Mouse (Mus musculus) retina, embryonic 14.5 days (tissue): ENCODE measurements around the gene Ephb4.

ENCODE experiments used
- DNase-seq: peaks from one replicate; pipeline ENCODE4 v3.0.0-alpha.2; 2015; ENCODE audit warnings: low spot score

Gene Ephb4

GRCm38 (mm10) chr5:137349384-137350204, at the start of gene Ephb4:
TSS of gene Ephb4 (plus strand) at chr5:137350109.
- peak; percentile 87 for DNase-seq

DNA sequence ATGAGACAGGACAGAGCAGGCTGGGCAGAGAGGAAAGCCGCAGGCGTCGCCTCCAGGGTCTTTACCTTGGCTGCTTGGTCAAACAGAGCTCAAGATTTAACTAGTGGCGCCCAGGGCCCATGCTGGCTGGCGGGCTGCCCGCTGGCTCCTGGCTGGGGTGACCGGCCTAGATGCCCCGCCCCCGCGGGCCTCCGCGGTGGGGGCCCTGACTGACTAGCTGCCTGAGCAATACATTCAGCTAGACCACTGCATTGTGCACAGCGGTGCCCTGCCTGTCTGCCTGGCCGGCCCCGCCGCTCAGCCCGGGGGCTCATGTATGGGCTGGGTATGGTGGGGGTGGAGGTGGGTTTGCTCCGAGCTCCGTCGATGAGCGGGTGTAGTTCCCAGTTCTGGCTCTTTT, 48.7 kb upstream of the Ephb4 start:
- no peak for DNase-seq

DNA sequence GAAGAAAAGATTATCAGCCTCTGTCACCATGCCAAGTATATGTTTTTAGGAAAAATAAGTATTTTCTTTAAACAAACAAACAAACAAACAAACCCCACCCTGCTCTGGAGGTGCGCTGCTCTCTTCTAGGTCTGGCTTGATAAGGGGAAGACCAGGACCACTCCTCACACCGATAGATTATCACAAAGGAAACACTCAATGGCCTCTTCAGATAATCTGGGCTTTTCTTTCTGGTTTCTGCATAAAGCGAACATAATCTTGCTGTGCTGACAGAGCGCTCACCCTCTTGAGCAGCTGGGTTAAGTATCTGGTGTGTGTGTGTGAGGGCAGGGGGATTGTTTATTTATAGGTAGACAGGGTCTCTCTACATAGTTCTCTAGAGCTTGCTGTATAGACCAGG, 46.3 kb upstream of the Ephb4 start:
- DNase-seq: no peak

GRCm38 (mm10) chr5:137304165-137304564, 45.7 kb upstream of the Ephb4 start:
- no peak for DNase-seq

DNA sequence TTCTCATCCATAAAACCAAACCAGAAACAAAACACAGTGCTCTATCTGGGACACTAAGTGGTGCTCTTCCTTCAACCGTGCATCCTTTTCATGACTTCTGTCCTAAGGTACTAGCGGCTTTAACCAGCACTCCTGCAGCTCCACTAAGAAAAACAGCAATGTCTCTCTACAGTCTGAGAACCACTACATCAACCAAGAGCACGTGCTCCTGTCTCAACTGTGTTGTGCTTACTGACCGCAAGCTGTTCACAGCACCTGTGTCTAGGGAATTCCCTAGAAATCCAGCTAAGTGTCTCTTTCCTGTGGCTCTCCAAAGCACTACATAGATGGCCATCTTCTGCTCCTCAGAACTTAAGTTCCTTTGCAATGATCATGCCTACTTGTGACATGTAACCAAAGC, 45.1 kb upstream of the Ephb4 start:
- no peak for DNase-seq

DNA sequence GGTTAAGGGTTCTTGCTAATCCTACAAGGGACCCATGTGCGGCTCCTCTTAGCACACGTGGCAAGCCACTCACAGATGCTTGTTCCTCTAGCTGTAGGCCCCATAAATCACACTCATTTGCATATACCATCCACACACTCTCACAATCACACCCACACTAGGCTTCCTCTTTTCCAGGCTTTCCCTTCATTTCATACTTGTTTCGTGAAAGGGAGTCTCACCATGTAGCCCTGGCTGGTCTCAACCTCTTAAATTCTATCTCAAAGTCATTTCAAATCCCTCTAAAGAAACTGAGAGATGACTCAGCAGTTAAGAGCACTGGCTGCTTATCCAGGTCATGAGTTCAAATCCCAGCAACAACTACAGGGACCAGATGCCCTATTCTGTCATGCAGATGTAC, 44.1 kb upstream of the Ephb4 start:
- DNase-seq: no peak

- DNase-seq: no peak
These were observed 43.4 kb upstream of the Ephb4 start for GRCm38 (mm10) chr5:137306439-137307005.

GRCm38 (mm10) chr5:137307071-137307912, 42.6 kb upstream of the Ephb4 start, which contains the start of gene Srrt:
TSS of gene Srrt (minus strand) at chr5:137307674.
- DNase-seq: peak; percentile 95

- no peak for DNase-seq
These were observed 41.6 kb upstream of the Ephb4 start for GRCm38 (mm10) chr5:137308356-137308755.

GRCm38 (mm10) chr5:137313466-137314192, 36.3 kb upstream of the Ephb4 start:
- DNase-seq: no peak

- peak; percentile 79 for DNase-seq
These were observed 35.5 kb upstream of the Ephb4 start, which contains the start of gene Trip6 for GRCm38 (mm10) chr5:137314193-137315083. TSS of gene Trip6 (minus strand) at chr5:137314404.

DNA sequence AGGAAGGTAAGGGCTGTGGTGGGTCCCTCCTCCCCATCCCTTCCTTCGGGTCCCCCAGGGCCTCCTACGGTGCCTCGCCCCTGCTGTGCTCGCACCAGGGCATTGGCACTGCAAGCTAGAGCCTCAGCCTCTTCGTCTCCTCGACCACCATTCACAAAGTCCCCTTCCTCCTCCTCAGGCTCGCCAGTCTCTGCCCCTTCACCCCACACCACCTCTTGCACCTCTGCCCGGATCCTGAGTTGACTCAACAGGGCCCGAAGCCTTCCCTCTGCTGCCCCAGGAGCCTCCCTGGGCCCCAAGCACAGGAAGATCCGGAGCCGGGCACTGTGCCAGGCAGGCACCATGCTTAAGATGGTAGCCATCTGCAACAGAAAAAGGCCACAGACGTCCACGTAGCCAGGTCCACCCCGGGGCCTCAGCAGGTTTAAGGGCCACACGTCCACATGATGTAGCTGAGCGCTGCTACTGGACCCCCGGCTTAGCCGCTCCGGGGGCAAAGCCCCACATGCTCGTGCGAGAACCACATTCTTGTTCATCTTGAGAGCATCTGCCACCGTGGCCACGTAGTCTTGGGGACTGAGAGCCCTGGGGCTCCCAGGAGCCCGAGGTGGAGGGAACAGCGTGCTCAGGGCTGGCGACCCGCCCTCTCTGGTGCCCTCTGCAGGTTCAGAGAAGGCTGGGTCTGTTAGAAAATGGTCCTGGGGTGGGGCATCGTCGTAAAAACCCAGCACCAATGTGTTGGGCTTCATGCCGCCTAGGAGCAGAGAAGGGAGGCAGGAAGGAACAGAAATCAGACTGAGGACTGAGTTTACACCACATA, 34.6 kb upstream of the Ephb4 start:
- DNase-seq: no peak

GRCm38 (mm10) chr5:137317361-137317760, 32.5 kb upstream of the Ephb4 start:
- no peak for DNase-seq

DNA sequence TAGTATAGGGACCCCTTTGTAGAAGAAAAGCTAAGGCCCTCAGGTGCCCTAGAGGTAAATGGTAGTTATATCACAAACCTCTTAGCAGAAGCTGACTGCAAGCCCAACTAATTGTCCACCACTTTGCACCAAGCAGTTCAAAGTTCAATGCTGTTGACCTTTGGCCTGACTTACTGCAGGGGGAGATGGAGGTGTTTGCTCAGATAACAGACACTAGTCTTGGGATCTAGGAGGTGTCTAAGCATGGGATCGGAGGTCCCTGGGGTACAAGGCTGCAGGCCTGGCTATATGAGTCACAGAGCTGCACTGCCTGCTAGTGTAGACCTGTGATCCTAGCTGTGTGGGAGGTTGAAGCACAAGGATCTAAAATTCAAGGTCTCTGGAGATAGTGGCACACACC, 31.3 kb upstream of the Ephb4 start:
- DNase-seq: no peak

GRCm38 (mm10) chr5:137320996-137321395, 28.9 kb upstream of the Ephb4 start:
- no peak for DNase-seq

DNA sequence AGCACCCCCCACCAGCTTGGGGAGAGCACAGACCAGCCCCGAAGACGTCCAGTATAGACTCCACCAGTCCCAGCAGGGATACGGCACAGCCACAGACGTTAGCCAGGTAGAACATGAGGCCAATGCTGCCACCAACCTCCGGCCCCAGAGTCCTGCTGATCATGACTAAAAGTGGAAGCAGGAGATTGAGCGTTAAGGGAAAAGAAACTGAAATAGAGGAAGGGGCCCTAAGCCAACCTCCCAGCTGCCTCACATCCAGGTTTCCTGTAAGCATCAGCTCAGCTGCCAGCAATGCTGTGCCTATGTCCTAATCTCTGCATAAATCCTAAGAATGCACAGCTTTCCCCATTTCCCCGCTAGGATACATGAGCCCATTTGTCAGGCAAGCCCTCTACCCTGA, 19.0 kb upstream of the Ephb4 start:
- no peak for DNase-seq

- no peak for DNase-seq
These were observed 16.9 kb upstream of the Ephb4 start for GRCm38 (mm10) chr5:137332857-137333511.

DNA sequence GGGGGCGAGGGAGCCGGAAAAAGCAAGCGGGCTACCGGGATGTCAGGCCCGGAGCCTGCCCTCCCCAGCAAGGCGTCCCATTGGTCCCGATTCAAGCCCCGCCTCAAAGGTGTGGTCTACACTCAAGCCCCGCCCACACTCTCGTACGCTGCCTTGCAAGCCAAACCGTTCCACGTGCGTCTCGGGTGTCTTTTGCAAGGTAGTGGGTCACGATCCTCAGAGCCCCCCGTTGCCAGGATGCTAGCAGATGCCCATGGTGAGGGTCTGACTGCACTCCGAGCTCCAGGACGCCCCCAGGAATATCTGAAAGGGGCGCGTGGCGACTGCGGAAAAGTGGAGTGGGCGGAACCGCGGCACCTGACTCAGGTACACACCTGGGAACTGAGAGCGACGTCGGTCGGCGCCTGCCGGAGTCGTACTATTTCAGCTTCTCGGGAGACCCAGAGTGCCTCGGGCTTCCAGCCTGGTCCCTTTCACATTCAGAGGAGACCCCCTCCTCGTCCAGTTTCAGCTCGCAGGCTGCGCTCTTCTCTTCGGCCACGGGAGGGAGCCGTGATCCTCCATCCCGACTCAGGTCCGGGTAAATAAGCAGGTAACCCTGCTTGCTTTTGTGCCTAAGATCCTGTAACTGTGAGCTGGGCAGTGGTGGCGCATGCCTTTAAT, 16.3 kb upstream of the Ephb4 start, which contains the start of gene Slc12a9:
Gene Slc12a9, minus strand, starts transcription at position 86 of the 663 bp plus-strand sequence.
- peak; percentile 96 for DNase-seq

- DNase-seq: no peak
These were observed 15.6 kb upstream of the Ephb4 start for GRCm38 (mm10) chr5:137334317-137334716.
